Mouse (Mus musculus) urinary bladder, adult 18-20 months (tissue): Measurements from ENCODE around the gene Gm5483.
"Not testable (repeated sequence)": the region's sequence is repeated elsewhere in the genome, so short reads cannot be mapped to it uniquely, and the experiment has no call there.

Experiments
- DNase-seq, 2 experiments: peaks; one replicate each; pipeline ENCODE4 v3.0.0; 2022; ENCODE audit warnings: low spot score in 2 of 2, mixed read lengths in 2 of 2

Gene Gm5483

DNA sequence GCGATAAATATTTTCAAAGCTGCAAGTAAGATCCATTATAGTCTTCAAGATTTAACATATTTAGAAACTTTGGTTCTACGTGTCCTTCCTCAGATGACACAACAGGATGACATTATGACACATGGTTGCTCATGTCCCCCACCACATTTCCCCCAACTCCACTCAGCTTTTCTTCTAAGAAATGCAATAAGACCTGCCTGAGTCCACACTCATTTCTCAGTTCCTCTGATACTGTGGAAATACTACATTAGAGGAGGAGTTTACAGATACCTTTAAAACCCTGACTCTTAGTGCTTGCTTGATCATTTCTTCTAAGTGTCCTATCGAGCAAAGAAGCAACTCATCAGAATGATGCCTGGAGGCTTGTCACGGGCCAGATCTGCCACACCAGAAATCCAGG lies at the start of gene Gm5483:
Gm5483 (plus strand) TSS at position 301 of the 400 bp plus-strand sequence.
- not testable (repeated sequence) for DNase-seq

DNA sequence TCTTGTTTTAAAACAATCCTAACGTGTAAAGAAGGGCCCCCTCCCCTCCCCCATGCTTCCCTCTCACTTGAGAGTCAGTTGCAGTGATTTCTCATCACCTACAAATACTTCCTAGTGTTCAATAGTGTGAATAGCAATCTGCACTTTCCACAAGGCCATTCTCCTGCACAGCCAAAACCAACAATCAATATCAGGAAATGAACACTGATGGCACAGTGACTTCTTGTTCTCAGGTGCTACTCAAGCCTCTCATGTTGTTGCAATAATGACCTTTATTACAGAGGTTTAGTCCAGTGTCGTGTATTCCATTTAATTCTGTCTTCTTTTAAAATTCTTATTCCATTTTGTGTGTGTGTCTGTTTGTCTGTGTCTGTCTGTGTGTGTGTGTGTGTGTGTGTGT lies 45.8 kb upstream of the Gm5483 start:
- no peak for DNase-seq

DNA sequence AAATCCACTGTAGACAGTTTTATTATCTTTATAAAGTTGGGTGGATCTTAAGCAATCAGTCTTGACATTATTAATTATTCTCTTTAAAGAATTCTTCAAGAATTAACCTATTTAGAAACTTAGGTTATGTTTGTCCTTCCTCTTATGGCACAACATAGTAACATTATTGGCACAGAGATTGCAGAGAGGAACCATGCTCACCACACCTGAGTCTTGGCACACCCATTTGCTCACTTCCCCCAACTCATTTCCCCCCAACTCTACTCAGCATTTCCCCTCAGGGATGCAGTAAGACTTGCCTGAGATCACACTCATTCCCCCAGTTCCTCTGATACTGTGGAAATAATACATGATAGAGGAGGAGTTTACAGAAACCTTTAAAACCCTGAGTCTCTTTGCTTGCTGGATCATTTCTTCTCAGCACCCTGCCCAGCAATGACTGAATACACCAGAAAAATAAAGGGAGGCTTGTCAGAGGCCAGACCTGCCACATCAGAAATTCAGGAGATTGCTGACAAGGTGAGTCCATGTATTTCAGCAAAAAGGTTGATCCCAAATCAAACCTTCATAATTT lies 27.5 kb upstream of the Gm5483 start, which contains the start of gene Stfa2l1:
Stfa2l1 (plus strand) TSS at position 410 of the 574 bp plus-strand sequence.
- no peak for DNase-seq

DNA sequence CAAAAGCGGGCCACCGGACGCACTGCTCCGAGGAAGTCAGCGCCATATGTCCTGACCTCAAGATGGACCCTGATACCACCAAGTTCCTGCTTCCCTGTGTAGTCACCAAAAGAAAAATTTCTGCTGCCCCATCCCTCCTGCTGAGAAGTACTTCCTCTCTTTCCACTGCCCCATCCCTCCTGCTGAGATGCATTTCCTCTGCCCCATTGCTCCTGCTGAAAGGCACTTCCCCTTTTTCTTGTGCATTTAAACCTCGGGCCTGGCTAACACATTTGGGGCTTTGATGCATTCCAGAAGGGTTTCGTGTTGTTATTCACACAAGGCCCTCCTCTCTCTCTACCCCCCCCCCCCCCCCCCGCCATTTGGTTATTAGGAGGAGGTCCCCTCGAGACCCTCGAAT lies 16.2 kb upstream of the Gm5483 start:
- DNase-seq = not testable (repeated sequence)

DNA sequence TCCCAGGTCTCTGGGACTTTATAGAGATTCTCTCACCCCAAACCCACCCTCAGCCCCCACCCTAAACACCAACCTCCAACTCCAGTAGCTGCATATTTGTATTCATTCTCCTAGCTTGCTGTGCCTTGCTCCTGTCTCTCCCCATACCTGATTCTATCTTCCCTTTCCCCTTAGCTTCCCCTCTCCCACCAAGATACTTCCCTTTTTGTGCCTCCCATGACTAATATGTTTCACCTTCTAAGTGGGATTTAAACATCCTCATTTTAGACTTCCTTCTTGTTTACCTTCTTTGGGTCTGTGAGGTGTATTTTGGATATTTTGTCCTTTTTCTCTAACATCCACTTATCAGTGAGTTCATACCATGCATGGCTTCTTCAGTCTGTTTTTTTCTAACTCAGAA lies 7.9 kb upstream of the Gm5483 start:
- DNase-seq = no peak

DNA sequence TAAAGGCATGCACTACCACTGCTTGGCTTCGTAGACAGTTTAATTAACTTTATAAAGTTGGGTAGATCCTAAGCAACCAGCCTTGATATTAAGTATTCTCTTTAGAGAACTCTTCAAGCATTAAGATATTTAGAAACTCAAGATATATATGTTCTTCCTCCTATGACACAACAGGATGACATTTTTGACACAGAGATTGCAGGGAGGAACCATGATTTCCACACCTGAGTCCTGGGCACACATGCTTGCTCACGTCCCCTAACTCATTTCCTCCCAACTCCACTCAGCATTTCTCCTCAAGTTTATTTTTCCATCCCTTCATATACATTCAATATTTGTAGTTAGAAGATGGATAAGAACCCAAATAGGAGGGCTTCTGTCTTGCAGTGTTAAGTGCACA lies 4.1 kb upstream of the Gm5483 start:
- no peak for DNase-seq

DNA sequence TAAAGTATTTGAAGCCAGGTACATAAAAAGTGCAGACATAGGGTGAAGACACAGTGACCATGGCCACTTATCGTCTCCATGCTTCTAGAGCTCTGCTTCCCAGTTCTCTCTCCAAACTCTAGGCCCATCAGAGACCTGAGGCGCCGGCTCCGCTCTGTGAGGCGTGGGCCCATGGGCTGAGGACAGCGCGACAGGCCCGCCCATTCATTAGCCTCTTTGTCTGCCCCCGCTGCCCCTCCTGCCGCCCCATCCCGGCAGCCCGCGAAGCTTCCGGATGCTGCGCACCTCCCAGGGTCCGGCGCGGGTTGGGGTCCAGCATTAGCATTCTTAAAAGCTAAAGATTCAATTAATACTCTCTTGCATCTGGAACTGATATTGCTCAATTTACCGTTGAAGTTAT lies 15.2 kb downstream of the Gm5483 start:
- DNase-seq = no peak

DNA sequence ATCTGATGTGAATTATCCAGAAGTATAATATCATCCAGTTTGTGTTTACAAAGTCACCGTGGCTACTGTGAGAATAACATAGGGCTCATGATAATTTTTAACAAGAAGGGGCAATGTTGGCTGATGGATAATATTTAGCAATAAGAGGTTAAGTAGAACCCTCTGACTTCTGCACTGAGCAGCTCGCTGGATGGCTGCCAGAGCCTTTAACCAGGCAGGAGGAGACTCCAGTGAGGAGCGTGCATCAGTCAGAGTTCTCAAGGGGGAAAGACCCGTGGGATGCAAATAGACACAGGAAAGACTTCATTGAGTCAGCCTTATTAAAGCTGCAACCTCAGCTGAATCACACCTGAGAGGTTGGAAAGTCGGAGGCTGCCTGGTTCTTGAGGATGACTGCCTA lies 19.8 kb downstream of the Gm5483 start:
- no peak for DNase-seq

DNA sequence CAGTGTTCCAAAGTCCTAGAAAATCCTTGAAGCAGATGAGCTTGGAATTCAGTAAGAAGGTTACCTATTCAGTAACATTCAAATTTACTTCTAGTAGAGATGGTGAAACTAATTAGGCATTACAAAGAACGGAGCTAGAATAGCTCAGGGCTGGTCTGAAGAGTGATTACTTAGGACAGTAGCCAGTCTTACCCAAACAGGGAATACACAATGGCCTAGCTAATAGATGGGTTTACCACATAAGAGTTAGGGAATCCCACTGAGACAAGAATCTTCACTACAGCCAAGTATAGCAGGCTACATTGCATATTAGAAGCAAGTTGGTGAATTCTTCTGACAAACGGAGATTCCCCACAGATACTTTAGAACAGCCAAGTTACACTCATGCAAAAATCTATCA lies 21.7 kb downstream of the Gm5483 start:
- DNase-seq = not testable (repeated sequence)

DNA sequence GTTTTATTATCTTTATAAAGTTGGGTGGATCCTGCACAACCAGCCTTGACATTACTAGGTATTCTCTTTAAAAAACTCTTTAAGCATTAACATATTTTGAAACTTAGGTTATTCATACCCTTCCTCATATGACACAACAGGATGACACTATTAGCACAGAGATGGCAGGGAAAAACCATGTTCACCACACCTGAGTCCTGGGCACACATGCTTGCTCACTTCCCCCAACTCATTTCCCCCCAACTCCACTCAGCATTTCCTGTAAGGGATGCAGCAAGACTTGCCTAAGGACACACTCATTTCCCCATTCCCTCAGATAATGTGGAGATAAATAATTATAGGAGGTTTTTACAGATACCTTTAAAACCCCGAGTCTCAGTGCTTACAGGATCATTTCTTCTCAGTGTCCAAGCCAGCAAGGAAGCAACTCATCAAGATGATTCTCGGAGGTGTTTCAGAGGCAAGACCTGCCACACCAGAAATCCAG lies 26.0 kb downstream of the Gm5483 start, which contains the start of gene Gm5416:
Gm5416 (plus strand) TSS at position 437 of the 487 bp plus-strand sequence.
- DNase-seq = no peak

DNA sequence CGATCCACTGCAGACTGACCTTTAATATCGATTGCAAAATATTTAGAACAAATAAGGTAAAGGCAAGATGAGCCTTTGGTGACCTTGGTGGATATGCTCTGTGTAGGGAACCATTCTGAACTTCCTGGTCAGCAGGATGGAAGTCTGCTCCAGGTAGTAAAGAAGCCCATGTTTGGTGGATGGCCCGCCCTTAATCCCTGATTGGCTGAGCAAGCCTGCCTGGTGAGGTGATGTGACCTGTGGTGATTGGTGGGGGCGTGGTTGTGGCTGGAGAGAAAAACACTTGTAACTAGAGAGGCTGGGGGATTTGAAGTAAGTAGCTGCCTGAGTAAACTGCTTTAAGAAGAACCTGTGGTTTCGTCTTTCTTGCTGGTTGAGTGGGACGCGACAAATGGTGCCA lies 37.2 kb downstream of the Gm5483 start, which contains the start of gene 2010005H15Rik:
2010005H15Rik (plus strand) TSS at position 301 of the 400 bp plus-strand sequence.
- not testable (repeated sequence) for DNase-seq
